Mouse (Mus musculus) spleen, adult 2 months (tissue): ENCODE results near the gene Magea10. TPM values are rescaled to one million over a fixed set of nuclear protein-coding genes. Genes with fewer than 3 reads are reported as not detected.

ENCODE experiments used
- DNase-seq, 2 experiments: peaks; one replicate each; pipeline versions ENCODE4 v3.0.0 to v3.0.0-alpha.2; 2012 to 2021; ENCODE audit warnings: low spot score in 2 of 2, low read depth in 1 of 2
- H3K27ac ChIP-seq: fragments of 200-500 bp; 2 replicates; pipeline ENCODE4 v1.5.1; 2012; ENCODE audit warnings: low read length, inconsistent platforms; ENCODE audit not compliant: insufficient read depth
- H3K27me3 ChIP-seq: fragments of 200-500 bp; 2 replicates; pipeline ENCODE4 v1.6.1; 2012; ENCODE audit warnings: mild to moderate bottlenecking, moderate library complexity, low read length, inconsistent platforms; ENCODE audit not compliant: control insufficient read depth, insufficient read depth
- H3K36me3 ChIP-seq: fragments of 200-500 bp; 2 replicates; pipeline ENCODE4 v1.6.1; 2012; ENCODE audit warnings: mild to moderate bottlenecking, low read length, inconsistent platforms; ENCODE audit not compliant: control insufficient read depth, insufficient read depth
- H3K4me1 ChIP-seq: fragments of 200-500 bp; 2 replicates; pipeline ENCODE4 v1.6.1; 2011; ENCODE audit warnings: inconsistent platforms; ENCODE audit not compliant: control insufficient read depth, insufficient read depth, insufficient read length
- H3K4me3 ChIP-seq: fragments of 200-500 bp; 2 replicates; pipeline ENCODE4 v1.5.1; 2011; ENCODE audit warnings: mild to moderate bottlenecking, inconsistent platforms; ENCODE audit not compliant: insufficient read depth, insufficient read length; ENCODE audit errors: extremely low read depth
- CTCF ChIP-seq: fragments of 200-500 bp; IDR thresholded peaks from 2 replicates; pipeline ENCODE4 v1.5.1; 2011; ENCODE audit warnings: mild to moderate bottlenecking, inconsistent platforms; ENCODE audit not compliant: insufficient read depth, insufficient read length, insufficient replicate concordance; ENCODE audit errors: extremely low read depth
- POLR2A ChIP-seq: fragments of 200-500 bp; IDR thresholded peaks from 2 replicates; pipeline ENCODE4 v1.6.1; 2011; ENCODE audit warnings: low read depth, low read length, inconsistent platforms
- WGBS: fragments of 180-500 bp; shearing (Covaris S2); methylation state at CpG from one replicate; pipeline ENCODE4 v1.1.7; 2018; 5-methylcytosine and 5-hydroxymethylcytosine counted together
- polyA plus RNA-seq: library from polyadenylated mRNA; depleted of rRNA; stranded (reverse); fragments of >200 nt; gene quantifications from 2 replicates; pipeline ENCODE4 v1.2.3, GENCODE M21; 2012; rRNA removed

Gene Magea10
- polyA plus RNA-seq: not detected in 2 replicates

DNA sequence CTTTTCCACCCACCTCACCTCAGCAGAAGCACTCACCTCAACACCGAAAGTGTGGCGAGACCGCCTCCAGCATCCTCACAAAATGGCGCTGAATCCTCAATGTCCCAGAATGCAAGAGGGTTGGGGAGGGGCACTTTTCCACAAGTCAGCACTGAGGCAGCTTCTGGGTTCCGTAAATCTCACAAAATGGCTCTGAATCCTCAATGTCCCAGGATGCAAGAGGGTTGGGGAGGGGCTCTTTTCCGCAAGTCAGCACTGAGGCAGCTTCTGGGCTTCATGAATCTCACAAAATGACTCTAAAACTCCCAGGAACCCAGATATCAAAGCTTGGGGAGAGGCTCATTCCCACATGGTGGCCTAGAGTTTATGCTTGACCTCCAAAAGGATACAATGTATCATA lies at the start of gene Magea10:
Magea10 (minus strand) TSS at position 101 of the 400 bp plus-strand sequence.
- Histone ChIP-seq H3K27ac (no peak within 1 kb of the TSS), H3K4me1 (no peaks in the 10 kb centered on the region), H3K4me3 (no peak within 1 kb of the TSS), H3K36me3 (no peaks in the 10 kb centered on the region), H3K27me3 (no peaks in the 10 kb centered on the region)
- no peak for DNase-seq
- TF ChIP-seq CTCF (no peak), POLR2A (no peak)
- WGBS: 88% methylated on average over 6 of the region's 6 CpGs

DNA sequence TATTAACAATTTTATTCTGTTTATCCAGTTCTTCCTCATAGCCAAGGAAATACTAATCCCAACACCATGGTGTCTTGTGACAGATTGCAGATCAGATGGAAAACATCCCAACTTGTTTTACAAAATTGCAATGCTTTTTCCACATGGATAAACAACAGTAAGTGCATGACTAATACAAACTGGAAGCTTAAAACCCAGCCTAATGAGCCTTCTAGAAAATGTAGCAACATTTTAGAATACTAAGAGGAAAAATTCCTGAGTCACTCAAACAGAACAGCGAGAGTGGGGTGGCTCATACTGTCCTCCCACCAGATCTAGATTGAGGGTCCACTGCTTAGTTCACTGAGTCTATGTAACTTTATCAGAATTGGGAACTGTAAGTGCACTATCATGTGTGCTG lies 4.7 kb downstream of the Magea10 start:
- WGBS: 63% methylated on average over 1 of the region's 1 CpGs
- DNase-seq: no peak

More for the DNA sequence above, 4.7 kb downstream of the Magea10 start:
- no peak for TF ChIP-seq POLR2A
- no peak for TF ChIP-seq CTCF
- no peak overlapping the region for H3K27ac ChIP-seq
- no peaks in the 10 kb centered on the region for H3K36me3 ChIP-seq
- H3K4me1 ChIP-seq: no peaks in the 10 kb centered on the region
- no peaks in the 10 kb centered on the region for H3K27me3 ChIP-seq
- H3K4me3 ChIP-seq: no peak overlapping the region

Other genes starting within 250 kb of the Magea10 start
- not detected in 2 replicates for gene Magea4, start 164.8 kb downstream of the Magea10 start, polyA plus RNA-seq
- 0.88 and 1.3 TPM in 2 replicates for gene Gabre, start 112.1 kb downstream of the Magea10 start, polyA plus RNA-seq